Mouse (Mus musculus) right cerebral cortex, postnatal 14 days (tissue): ENCODE results near the gene Gm4567.
"Not testable (repeated sequence)": the region's sequence is repeated elsewhere in the genome, so short reads cannot be mapped to it uniquely, and the experiment has no call there.

Source experiments
- DNase-seq: peaks from one replicate; pipeline ENCODE4 v3.0.0; 2022

The Gm4567 gene

GRCm38 (mm10) chr7:22719610-22720009 is at the start of gene Gm4567:
TSS of gene Gm4567 (minus strand) at chr7:22719710.
- not testable (repeated sequence) for DNase-seq

DNA sequence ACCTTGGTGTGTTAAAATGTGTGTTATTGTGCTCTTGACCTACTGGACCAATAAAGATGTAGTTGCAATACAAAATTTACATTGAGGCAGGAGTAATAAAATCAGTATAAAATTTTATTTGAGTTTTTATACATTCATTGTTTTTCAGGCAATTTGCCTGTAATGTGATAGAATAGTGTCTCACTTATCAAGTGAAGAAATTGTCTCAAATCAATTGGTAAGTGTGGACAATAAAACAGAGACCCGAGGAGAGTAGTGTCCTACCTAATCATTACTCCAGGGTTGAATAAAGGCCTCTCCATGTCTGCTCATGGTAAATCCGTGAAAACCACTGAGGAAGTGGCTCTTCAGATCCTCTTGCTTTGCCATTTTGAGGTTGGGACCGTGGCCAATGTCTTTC is 41.9 kb upstream of the Gm4567 start, which contains the start of gene Vmn1r157:
TSS of gene Vmn1r157 (plus strand) at position 301 of the 400 bp plus-strand sequence.
- not testable (repeated sequence) for DNase-seq

DNA sequence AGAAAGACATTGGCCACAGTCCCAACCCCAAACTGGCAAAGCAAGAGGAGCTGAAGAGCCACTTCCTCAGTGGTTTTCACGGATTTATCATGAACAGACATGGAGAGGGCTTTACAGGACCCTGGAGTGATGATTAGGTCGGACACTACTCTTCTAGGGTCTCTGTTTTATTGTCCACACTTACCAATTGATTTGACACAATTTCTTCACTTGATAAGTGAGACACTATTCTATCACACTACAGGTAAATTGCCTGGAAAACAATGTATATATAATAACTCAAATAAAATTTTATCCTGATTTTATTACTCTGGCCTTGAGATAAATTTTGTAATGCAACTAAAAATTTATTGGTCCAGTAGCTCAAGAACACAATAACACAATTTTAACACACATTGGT is 27.3 kb downstream of the Gm4567 start, which contains the start of gene Gm8693:
TSS of gene Gm8693 (minus strand) at position 101 of the 400 bp plus-strand sequence.
- DNase-seq: not testable (repeated sequence)
